Mouse (Mus musculus) limb, embryonic 13.5 days (tissue): ENCODE data around the gene Zfp90. TPM values are rescaled to one million over a fixed set of nuclear protein-coding genes. Genes with fewer than 3 reads are reported as not detected.

Experiments used
- ATAC-seq: fragments of 200-750 bp; cut with Nextera tagmentation; 2 replicates; pipeline ENCODE4 v1.8.0; 2017; ENCODE audit warnings: low read depth, moderate number of reproducible peaks, moderate TSS enrichment; ENCODE audit not compliant: low FRiP score
- H3K27ac ChIP-seq: fragments of 300-500 bp; sonication (generic); 2 replicates; pipeline ENCODE4 v1.5.1; 2015; ENCODE audit warnings: inconsistent platforms, mild to moderate bottlenecking, moderate library complexity
- H3K27me3 ChIP-seq: fragments of 300-500 bp; sonication (generic); 2 replicates; pipeline ENCODE4 v1.6.1; 2015; ENCODE audit warnings: mild to moderate bottlenecking, inconsistent platforms
- H3K36me3 ChIP-seq: fragments of 300-500 bp; sonication (generic); 2 replicates; pipeline ENCODE4 v1.6.1; 2015; ENCODE audit warnings: inconsistent platforms, mild to moderate bottlenecking, moderate library complexity
- H3K4me1 ChIP-seq: fragments of 300-500 bp; sonication (generic); 2 replicates; pipeline ENCODE4 v1.6.1; 2015; ENCODE audit warnings: inconsistent platforms
- H3K4me2 ChIP-seq: fragments of 300-500 bp; sonication (generic); replicated peaks from 2 replicates; pipeline ENCODE4 v1.6.1; 2015; ENCODE audit warnings: inconsistent platforms, mild to moderate bottlenecking, moderate library complexity
- H3K4me3 ChIP-seq: fragments of 300-500 bp; sonication (generic); 2 replicates; pipeline ENCODE4 v1.5.1; 2015; ENCODE audit warnings: moderate library complexity, mild to moderate bottlenecking, inconsistent platforms
- H3K9ac ChIP-seq: fragments of 300-500 bp; sonication (generic); 2 replicates; pipeline ENCODE4 v1.6.1; 2015; ENCODE audit warnings: mild to moderate bottlenecking, inconsistent platforms
- H3K9me3 ChIP-seq: fragments of 300-500 bp; sonication (generic); 2 replicates; pipeline ENCODE4 v1.6.1; 2016; ENCODE audit warnings: inconsistent platforms
- WGBS: fragments of 180-500 bp; shearing (Covaris S2); methylation state at CpG from one replicate; pipeline ENCODE4 v1.1.7; 2015; 5-methylcytosine and 5-hydroxymethylcytosine counted together
- polyA plus RNA-seq: library from polyadenylated mRNA; unstranded; fragments of >200 nt; fragmentation: Nextera tagmentation; extraction: Ambion mirVana; gene quantifications from 2 replicates; pipeline ENCODE4 v1.2.1, GENCODE M21; 2015

Gene Zfp90
- polyA plus RNA-seq, 1 experiment from 2014 or later = 31.8 TPM

- Histone ChIP-seq H3K4me3 (no peak overlapping the region), H3K27ac (no peak overlapping the region), H3K9me3 (no peaks in the 10 kb centered on the region), H3K4me2 (no peak overlapping the region), H3K36me3 (no peaks in the 10 kb centered on the region), H3K4me1 (no peaks in the 10 kb centered on the region), H3K9ac (no peak overlapping the region), H3K27me3 (no peaks in the 10 kb centered on the region)
- 80% methylated on average over 3 of the region's 3 CpGs for WGBS
- no peak for ATAC-seq
These were observed 25.0 kb downstream of the Zfp90 start for GRCm38 (mm10) chr8:106440146-106440545.

GRCm38 (mm10) chr8:106442740-106443139 lies 27.6 kb downstream of the Zfp90 start:
- WGBS = 79% methylated on average over 1 of the region's 1 CpGs
- H3K27me3 ChIP-seq = no peaks in the 10 kb centered on the region
- no peak for ATAC-seq

GRCm38 (mm10) chr8:106451301-106452085 lies 36.4 kb downstream of the Zfp90 start:
- ATAC-seq = no peak
- H3K9ac ChIP-seq = no peak overlapping the region
- H3K4me2 ChIP-seq = no peak overlapping the region
- peaks cover 4% of the 10 kb centered on the region; the same call in 1 of the 2 replicates for H3K4me1 ChIP-seq
- H3K4me3 ChIP-seq = no peak overlapping the region
- no peaks in the 10 kb centered on the region for H3K9me3 ChIP-seq
- no peak overlapping the region for H3K27ac ChIP-seq
- H3K27me3 ChIP-seq = no peaks in the 10 kb centered on the region
- H3K36me3 ChIP-seq = no peaks in the 10 kb centered on the region
- 73% methylated on average over 6 of the region's 6 CpGs for WGBS

More at GRCm38 (mm10) chr8:106442740-106443139, 27.6 kb downstream of the Zfp90 start:
- no peak overlapping the region for H3K4me2 ChIP-seq
- H3K9me3 ChIP-seq = no peaks in the 10 kb centered on the region
- no peak overlapping the region for H3K4me3 ChIP-seq
- no peak overlapping the region for H3K27ac ChIP-seq
- no peaks in the 10 kb centered on the region for H3K36me3 ChIP-seq
- no peak overlapping the region for H3K9ac ChIP-seq
- no peaks in the 10 kb centered on the region for H3K4me1 ChIP-seq

- no peak overlapping the region for H3K4me2 ChIP-seq
- no peaks in the 10 kb centered on the region for H3K36me3 ChIP-seq
- no peaks in the 10 kb centered on the region for H3K9me3 ChIP-seq
- no peak overlapping the region for H3K27ac ChIP-seq
- no peak overlapping the region for H3K4me3 ChIP-seq
- no peaks in the 10 kb centered on the region for H3K27me3 ChIP-seq
- peaks cover 4% of the 10 kb centered on the region; the same call in 1 of the 2 replicates for H3K4me1 ChIP-seq
- no peak overlapping the region for H3K9ac ChIP-seq
- WGBS = 60% methylated on average over 12 of the region's 12 CpGs
- ATAC-seq = no peak
These were observed 37.8 kb downstream of the Zfp90 start for GRCm38 (mm10) chr8:106452701-106453481.

GRCm38 (mm10) chr8:106454036-106454435 lies 38.9 kb downstream of the Zfp90 start:
- Histone ChIP-seq H3K4me1 (peaks cover 4% of the 10 kb centered on the region; the same call in 1 of the 2 replicates), H3K27ac (no peak overlapping the region), H3K4me2 (no peak overlapping the region), H3K36me3 (no peaks in the 10 kb centered on the region), H3K9me3 (no peaks in the 10 kb centered on the region), H3K9ac (no peak overlapping the region), H3K27me3 (no peaks in the 10 kb centered on the region), H3K4me3 (no peak overlapping the region)
- no peak for ATAC-seq
- WGBS = 71% methylated on average over 11 of the region's 11 CpGs

- Histone ChIP-seq H3K4me1 (no peaks in the 10 kb centered on the region), H3K4me2 (no peak overlapping the region), H3K27ac (no peak overlapping the region), H3K9ac (no peak overlapping the region), H3K4me3 (no peak overlapping the region), H3K9me3 (no peaks in the 10 kb centered on the region), H3K27me3 (no peaks in the 10 kb centered on the region), H3K36me3 (no peaks in the 10 kb centered on the region)
- 75% methylated on average over 5 of the region's 5 CpGs for WGBS
- no peak for ATAC-seq
These were observed 47.0 kb downstream of the Zfp90 start for GRCm38 (mm10) chr8:106462131-106462530.

- no peaks in the 10 kb centered on the region for H3K36me3 ChIP-seq
- no peak overlapping the region for H3K27ac ChIP-seq
- WGBS = 89% methylated on average over 6 of the region's 6 CpGs
- no peaks in the 10 kb centered on the region for H3K9me3 ChIP-seq
- no peak overlapping the region for H3K9ac ChIP-seq
- no peak overlapping the region for H3K4me3 ChIP-seq
- no peak overlapping the region for H3K4me2 ChIP-seq
- ATAC-seq = no peak
- no peaks in the 10 kb centered on the region for H3K4me1 ChIP-seq
- H3K27me3 ChIP-seq = no peaks in the 10 kb centered on the region
These were observed 48.7 kb downstream of the Zfp90 start for GRCm38 (mm10) chr8:106463795-106464194.

- WGBS = 12% methylated on average over 7 of the region's 7 CpGs
- ATAC-seq = peak; percentile 57; the same call in 1 of the 2 replicates
- no peak overlapping the region for H3K4me2 ChIP-seq
- H3K4me3 ChIP-seq = no peak overlapping the region
- no peaks in the 10 kb centered on the region for H3K36me3 ChIP-seq
- H3K4me1 ChIP-seq = peaks cover 9% of the 10 kb centered on the region
- no peak overlapping the region for H3K27ac ChIP-seq
- H3K9me3 ChIP-seq = no peaks in the 10 kb centered on the region
- H3K9ac ChIP-seq = no peak overlapping the region
- no peaks in the 10 kb centered on the region for H3K27me3 ChIP-seq
These were observed 54.4 kb downstream of the Zfp90 start for GRCm38 (mm10) chr8:106469485-106469884.

GRCm38 (mm10) chr8:106474001-106474400 lies 58.9 kb downstream of the Zfp90 start:
- Histone ChIP-seq H3K27ac (no peak overlapping the region), H3K36me3 (no peaks in the 10 kb centered on the region), H3K4me3 (no peak overlapping the region), H3K27me3 (no peaks in the 10 kb centered on the region), H3K9me3 (0 out of 2 replicates have a peak, but pooled peaks cover 5% of the 10 kb centered on the region), H3K4me2 (no peak overlapping the region), H3K4me1 (peaks cover 9% of the 10 kb centered on the region), H3K9ac (no peak overlapping the region)
- no peak for ATAC-seq
- WGBS = 92% methylated on average over 5 of the region's 5 CpGs

Other genes with a start within 250 kb of the Zfp90 start
- 59.0 and 68.9 TPM in 2 replicates for gene Slc7a6, start 246.5 kb upstream of the Zfp90 start, polyA plus RNA-seq
- 41.8 and 44.7 TPM in 2 replicates for gene Slc7a6os, start 204.4 kb upstream of the Zfp90 start, polyA plus RNA-seq
- 46.2 and 51.8 TPM in 2 replicates for gene Prmt7, start 204.4 kb upstream of the Zfp90 start, polyA plus RNA-seq
- 4.5 and 11.8 TPM in 2 replicates for gene Smpd3, start 77.3 kb upstream of the Zfp90 start, polyA plus RNA-seq
- not detected in 2 replicates for gene 6030452D12Rik, start 85.2 kb downstream of the Zfp90 start, polyA plus RNA-seq
- gene Cdh3, start 95.6 kb downstream of the Zfp90 start, polyA plus RNA-seq = 55.9 and 57.5 TPM in 2 replicates
- 13.8 and 15.4 TPM in 2 replicates for gene Gm10073, start 158.1 kb downstream of the Zfp90 start, polyA plus RNA-seq
- gene Cdh1, start 188.0 kb downstream of the Zfp90 start, polyA plus RNA-seq = 18.1 and 19.9 TPM in 2 replicates